Mouse (Mus musculus) neural tube, embryonic 12.5 days (tissue): ENCODE data around the gene Mbd3. TPM values are rescaled to one million over a fixed set of nuclear protein-coding genes. Genes with fewer than 3 reads are reported as not detected.
A peak's percentile ranks its signal among the peaks of the same experiment; 100 is the strongest.

ENCODE experiments used
- ATAC-seq: fragments of 200-750 bp; cut with Nextera tagmentation; 2 replicates; pipeline ENCODE4 v1.8.0; 2017; ENCODE audit warnings: low read depth, mild to moderate bottlenecking, moderate TSS enrichment, moderate library complexity; ENCODE audit not compliant: low FRiP score
- H3K27ac ChIP-seq: fragments of 300-500 bp; sonication (generic); 2 replicates; pipeline ENCODE4 v1.5.1; 2016
- H3K27me3 ChIP-seq: fragments of 300-500 bp; sonication (generic); replicated peaks from 2 replicates; pipeline ENCODE4 v1.6.1; 2016; ENCODE audit warnings: mild to moderate bottlenecking
- H3K36me3 ChIP-seq: fragments of 300-500 bp; sonication (generic); 2 replicates; pipeline ENCODE4 v1.6.1; 2016; ENCODE audit warnings: mild to moderate bottlenecking
- H3K4me1 ChIP-seq: fragments of 300-500 bp; sonication (generic); 2 replicates; pipeline ENCODE4 v1.6.1; 2016
- H3K4me2 ChIP-seq: fragments of 300-500 bp; sonication (generic); replicated peaks from 2 replicates; pipeline ENCODE4 v1.6.1; 2016; ENCODE audit warnings: mild to moderate bottlenecking
- H3K4me3 ChIP-seq: fragments of 300-500 bp; sonication (generic); 2 replicates; pipeline ENCODE4 v1.5.1; 2016
- H3K9ac ChIP-seq: fragments of 300-500 bp; sonication (generic); 2 replicates; pipeline ENCODE4 v1.6.1; 2016; ENCODE audit warnings: mild to moderate bottlenecking
- H3K9me3 ChIP-seq: fragments of 300-500 bp; sonication (generic); 2 replicates; pipeline ENCODE4 v1.6.1; 2016; ENCODE audit warnings: mild to moderate bottlenecking
- WGBS: fragments of 180-500 bp; shearing (Covaris S2); methylation state at CpG from one replicate; pipeline ENCODE4 v1.1.7; 2016; 5-methylcytosine and 5-hydroxymethylcytosine counted together
- polyA plus RNA-seq: library from polyadenylated mRNA; unstranded; fragments of >200 nt; fragmentation: Nextera tagmentation; extraction: Ambion mirVana; gene quantifications from 2 replicates; pipeline ENCODE4 v1.2.1, GENCODE M21; 2016

Gene Mbd3
- polyA plus RNA-seq, 1 experiment from 2014 or later: 304 TPM

GRCm38 (mm10) chr10:80403044-80403692 lies 3.8 kb upstream of the Mbd3 start:
- Histone ChIP-seq H3K4me2 (no peak overlapping the region; the same call in 1 of the 2 replicates), H3K27ac (no peak overlapping the region), H3K27me3 (no peaks in the 10 kb centered on the region), H3K36me3 (peaks cover 33% of the 10 kb centered on the region), H3K9me3 (no peaks in the 10 kb centered on the region), H3K4me1 (peaks cover 37% of the 10 kb centered on the region), H3K4me3 (no peak overlapping the region), H3K9ac (no peak overlapping the region)
- ATAC-seq: no peak
- WGBS: 96% methylated on average over 4 of the region's 4 CpGs

DNA sequence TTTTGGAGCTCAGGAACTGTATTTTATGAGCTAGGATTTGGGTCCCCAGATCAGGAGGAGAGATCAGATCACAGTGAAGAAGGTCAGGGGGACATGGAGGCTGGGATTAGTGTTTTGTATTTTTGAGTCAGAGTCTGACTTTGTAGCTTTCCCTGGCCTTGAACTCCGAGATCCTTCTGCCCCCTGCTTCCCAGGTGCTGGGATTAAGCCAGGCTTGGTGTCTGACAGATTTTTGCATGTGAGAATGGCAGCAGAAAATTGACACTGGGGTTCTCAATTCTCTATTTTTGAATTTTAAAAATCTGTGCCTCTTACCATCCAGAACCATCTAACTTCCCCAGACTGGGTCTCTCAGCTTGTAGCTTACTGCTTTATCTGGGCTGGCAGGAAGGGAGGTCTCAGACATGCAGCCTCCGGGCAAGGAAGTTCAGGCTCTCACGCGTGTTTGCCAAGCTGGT lies 1.4 kb upstream of the Mbd3 start:
- Histone ChIP-seq H3K4me2 (peak overlapping the region; percentile 76), H3K36me3 (peaks cover 45% of the 10 kb centered on the region), H3K4me1 (peaks cover 35% of the 10 kb centered on the region), H3K9me3 (no peaks in the 10 kb centered on the region), H3K27ac (no peak overlapping the region), H3K27me3 (no peaks in the 10 kb centered on the region), H3K4me3 (no peak overlapping the region), H3K9ac (peak overlapping the region; percentile 62)
- WGBS: 90% methylated on average over 4 of the region's 4 CpGs
- no peak for ATAC-seq

DNA sequence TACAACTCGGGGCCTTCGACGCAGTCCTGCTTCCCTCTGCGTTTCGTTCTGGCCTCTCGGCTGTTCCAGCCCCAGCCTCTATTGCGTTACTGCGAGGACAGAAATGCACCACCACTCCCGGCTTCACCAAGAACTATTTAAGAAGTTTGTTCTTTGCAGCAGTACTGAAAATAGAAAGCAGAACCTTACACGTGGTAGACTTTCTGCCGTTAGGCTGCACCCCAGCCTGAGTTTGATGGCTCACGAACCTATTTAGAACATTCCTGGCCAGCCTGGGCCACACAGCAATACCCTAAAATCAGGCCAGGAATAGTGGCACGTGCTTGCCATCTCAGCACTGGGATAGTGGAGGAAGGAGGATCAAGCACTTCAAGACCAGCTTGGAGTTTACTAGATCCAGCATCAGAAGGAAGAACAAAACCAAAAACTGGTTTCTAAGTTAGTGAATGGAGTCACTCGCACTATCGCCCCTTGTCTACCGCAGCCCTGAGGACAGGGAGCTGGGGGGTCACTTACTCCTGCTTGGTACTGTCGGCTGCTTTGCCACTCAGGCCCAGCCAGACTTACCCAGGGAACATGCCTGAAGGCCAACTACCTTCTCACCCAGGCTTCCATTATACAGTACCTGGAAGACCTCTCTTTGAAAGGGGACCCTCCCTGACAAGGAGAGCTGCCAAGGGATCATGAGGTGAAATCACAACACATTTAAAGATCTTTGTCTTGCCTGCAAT lies 788 bp upstream of the Mbd3 start:
- WGBS: 15% methylated on average over 17 of the region's 17 CpGs
- no peaks in the 10 kb centered on the region for H3K9me3 ChIP-seq
- ATAC-seq: no peak
- H3K27ac ChIP-seq: peak overlapping the region; percentile 54
- H3K4me1 ChIP-seq: peaks cover 29% of the 10 kb centered on the region
- peak overlapping the region; percentile 62 for H3K9ac ChIP-seq
- H3K27me3 ChIP-seq: no peaks in the 10 kb centered on the region
- peak overlapping the region; percentile 76 for H3K4me2 ChIP-seq
- peak overlapping the region; percentile 37 for H3K4me3 ChIP-seq
- peaks cover 50% of the 10 kb centered on the region for H3K36me3 ChIP-seq

- WGBS: under 1% methylated on average over 59 of the region's 59 CpGs
- Histone ChIP-seq H3K27ac (peak overlapping the region; percentile 96), H3K4me3 (peak overlapping the region; percentile 73), H3K36me3 (peaks cover 57% of the 10 kb centered on the region), H3K9ac (peak overlapping the region; percentile 95), H3K4me1 (peaks cover 29% of the 10 kb centered on the region), H3K9me3 (no peaks in the 10 kb centered on the region), H3K4me2 (peak overlapping the region; percentile 76), H3K27me3 (no peaks in the 10 kb centered on the region)
- ATAC-seq: peak; percentile 85
Measured at GRCm38 (mm10) chr10:80398719-80399190, 595 bp downstream of the Mbd3 start.

- H3K4me2 ChIP-seq: peak overlapping the region; percentile 76
- 0% methylated on average over 1 of the region's 1 CpGs for WGBS
- H3K4me3 ChIP-seq: peak overlapping the region; percentile 73
- H3K27ac ChIP-seq: peak overlapping the region; percentile 96
- no peaks in the 10 kb centered on the region for H3K9me3 ChIP-seq
- ATAC-seq: no peak
- no peaks in the 10 kb centered on the region for H3K27me3 ChIP-seq
- H3K9ac ChIP-seq: peak overlapping the region; percentile 95
- H3K36me3 ChIP-seq: peaks cover 57% of the 10 kb centered on the region
- peaks cover 29% of the 10 kb centered on the region for H3K4me1 ChIP-seq
Measured at GRCm38 (mm10) chr10:80398174-80398535, 1.2 kb downstream of the Mbd3 start.

DNA sequence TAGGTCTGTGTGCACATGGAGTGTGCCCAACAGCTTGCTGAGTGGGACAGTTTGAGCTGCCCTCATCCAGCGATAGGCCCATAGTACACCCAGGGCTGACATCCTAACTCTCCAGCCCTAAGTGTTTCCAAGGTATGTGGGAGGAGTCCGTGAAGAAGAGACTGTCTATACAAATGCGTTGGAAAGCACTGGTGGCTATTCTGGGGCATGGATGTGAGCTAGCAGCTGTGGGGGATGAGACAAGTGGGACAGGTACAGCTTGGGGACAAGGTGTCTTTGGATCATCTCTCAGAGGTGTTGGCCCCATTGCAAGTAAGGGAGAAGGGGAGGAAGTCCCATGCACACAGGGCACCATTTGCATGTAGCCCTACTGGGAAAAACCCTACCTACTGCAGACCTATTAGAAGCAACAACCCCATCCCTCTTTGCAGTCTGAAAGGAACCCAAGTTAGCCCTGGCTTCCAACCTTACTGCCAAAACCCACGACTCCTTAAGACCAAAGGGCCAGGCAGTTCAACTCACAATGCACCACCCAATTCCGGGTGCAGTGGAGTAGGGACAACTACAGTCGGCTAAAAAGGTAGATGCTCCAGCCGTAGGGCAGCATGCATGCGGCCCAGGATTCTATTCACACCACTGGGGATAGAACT lies 1.7 kb downstream of the Mbd3 start:
- peaks cover 29% of the 10 kb centered on the region for H3K4me1 ChIP-seq
- H3K4me2 ChIP-seq: peak overlapping the region; percentile 76
- ATAC-seq: no peak
- no peaks in the 10 kb centered on the region for H3K27me3 ChIP-seq
- H3K36me3 ChIP-seq: peaks cover 57% of the 10 kb centered on the region
- peak overlapping the region; percentile 73 for H3K4me3 ChIP-seq
- WGBS: 49% methylated on average over 8 of the region's 8 CpGs
- H3K9me3 ChIP-seq: no peaks in the 10 kb centered on the region
- H3K9ac ChIP-seq: peak overlapping the region; percentile 95
- H3K27ac ChIP-seq: peak overlapping the region; percentile 29

DNA sequence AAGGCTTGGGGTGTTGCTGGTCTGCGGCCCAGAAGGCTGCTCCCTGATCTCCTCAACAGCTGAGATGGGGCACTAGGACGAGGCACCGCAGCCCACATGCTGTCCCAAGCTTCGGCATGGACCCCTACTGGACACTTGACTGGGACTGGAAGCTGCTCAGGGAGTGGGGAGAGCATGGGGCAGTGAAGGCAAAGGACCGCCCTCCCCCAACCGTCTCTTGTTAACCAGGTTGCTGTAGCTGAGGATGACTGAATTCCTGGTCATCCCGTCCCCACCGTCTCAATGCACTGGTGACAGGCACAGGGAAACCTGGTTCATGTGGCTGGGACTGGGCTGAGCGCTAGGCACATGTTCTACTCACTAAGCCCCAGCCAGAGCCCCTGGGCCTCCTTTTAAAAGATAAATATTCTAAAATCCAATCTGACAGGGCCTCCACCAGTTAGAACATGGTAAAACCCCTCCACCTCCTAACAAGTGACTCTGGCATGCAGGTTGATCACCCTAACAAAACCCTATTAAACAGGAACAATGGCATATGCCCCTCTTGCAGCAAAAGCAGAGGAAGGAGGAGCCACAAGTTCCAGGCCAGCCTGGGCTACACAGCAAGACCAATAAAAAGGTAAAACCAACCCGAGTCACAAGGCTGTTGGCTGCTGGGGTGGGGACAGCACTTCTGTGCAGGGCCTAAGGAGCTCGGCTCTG lies 2.4 kb downstream of the Mbd3 start:
- Histone ChIP-seq H3K27me3 (no peaks in the 10 kb centered on the region), H3K4me1 (peaks cover 29% of the 10 kb centered on the region), H3K36me3 (peaks cover 59% of the 10 kb centered on the region), H3K4me3 (peak overlapping the region; percentile 73), H3K4me2 (peak overlapping the region; percentile 76), H3K27ac (peak overlapping the region; percentile 20; the same call in 1 of the 2 replicates), H3K9ac (peak overlapping the region; percentile 95), H3K9me3 (no peaks in the 10 kb centered on the region)
- ATAC-seq: no peak
- 90% methylated on average over 11 of the region's 11 CpGs for WGBS

- H3K36me3 ChIP-seq: peaks cover 66% of the 10 kb centered on the region
- no peak for ATAC-seq
- no peak overlapping the region for H3K4me2 ChIP-seq
- H3K9ac ChIP-seq: no peak overlapping the region
- H3K27me3 ChIP-seq: no peaks in the 10 kb centered on the region
- peaks cover 17% of the 10 kb centered on the region for H3K4me1 ChIP-seq
- no peaks in the 10 kb centered on the region for H3K9me3 ChIP-seq
- H3K27ac ChIP-seq: no peak overlapping the region
- no peak overlapping the region for H3K4me3 ChIP-seq
- WGBS: 96% methylated on average over 35 of the region's 35 CpGs
Measured at GRCm38 (mm10) chr10:80395025-80395627, 4.2 kb downstream of the Mbd3 start.

DNA sequence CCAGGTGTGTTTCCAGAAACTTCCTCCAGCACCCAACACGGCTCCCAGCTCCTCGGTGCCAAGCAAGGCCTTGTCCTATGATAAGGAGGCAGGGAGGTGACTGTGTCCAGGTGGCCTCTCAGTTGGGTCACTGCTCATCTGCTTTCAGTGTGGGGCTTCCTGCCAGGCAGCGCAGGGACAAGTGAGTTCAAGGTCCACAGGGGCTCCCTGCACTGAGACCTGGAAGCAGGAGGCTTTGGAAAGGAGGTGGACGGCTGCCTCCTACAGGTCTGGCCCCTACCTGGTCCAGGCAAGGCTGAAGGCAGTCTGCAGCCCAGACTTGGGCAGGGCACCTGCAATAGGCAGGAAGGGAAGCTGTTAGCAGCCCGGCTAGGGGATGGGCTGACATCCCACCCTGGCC lies 6.7 kb downstream of the Mbd3 start:
- H3K4me1 ChIP-seq: peaks cover 23% of the 10 kb centered on the region
- no peaks in the 10 kb centered on the region for H3K9me3 ChIP-seq
- H3K4me2 ChIP-seq: no peak overlapping the region
- no peak overlapping the region for H3K27ac ChIP-seq
- H3K9ac ChIP-seq: no peak overlapping the region
- no peak overlapping the region for H3K4me3 ChIP-seq
- WGBS: 94% methylated on average over 5 of the region's 5 CpGs
- H3K36me3 ChIP-seq: peaks cover 72% of the 10 kb centered on the region
- no peaks in the 10 kb centered on the region for H3K27me3 ChIP-seq
- ATAC-seq: no peak

GRCm38 (mm10) chr10:80390697-80391096 lies 8.7 kb downstream of the Mbd3 start:
- Histone ChIP-seq H3K36me3 (peaks cover 60% of the 10 kb centered on the region), H3K27ac (no peak overlapping the region), H3K9ac (no peak overlapping the region; the same call in 1 of the 2 replicates), H3K4me1 (peaks cover 11% of the 10 kb centered on the region), H3K4me2 (no peak overlapping the region), H3K27me3 (no peaks in the 10 kb centered on the region), H3K4me3 (no peak overlapping the region), H3K9me3 (no peaks in the 10 kb centered on the region)
- no peak for ATAC-seq
- WGBS: 90% methylated on average over 9 of the region's 9 CpGs

DNA sequence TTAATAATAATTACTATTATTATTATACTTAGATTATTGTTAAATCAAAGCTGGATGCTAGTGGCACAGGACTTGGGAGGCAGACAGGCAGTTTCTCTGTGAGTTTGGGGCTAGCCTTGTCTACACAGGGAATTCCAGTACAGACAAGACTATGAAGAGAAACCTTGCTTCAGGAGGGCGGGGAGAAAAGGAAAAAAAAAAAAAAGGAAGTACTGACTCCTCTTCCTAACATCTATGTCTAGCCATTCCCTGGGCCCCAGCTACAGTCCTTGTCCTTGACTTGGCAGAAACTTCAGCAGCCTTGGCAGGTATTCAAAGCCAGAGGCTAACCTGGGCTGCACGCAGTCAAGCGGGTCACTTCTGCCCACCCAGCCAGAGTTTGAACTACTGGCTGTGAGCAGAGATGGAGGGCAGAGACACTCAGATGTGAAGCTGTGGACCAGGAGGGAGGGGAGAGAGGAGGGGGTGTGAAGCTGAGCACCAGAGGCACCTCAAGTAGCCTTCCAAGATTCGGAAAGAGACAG lies 10.1 kb downstream of the Mbd3 start:
- ATAC-seq: no peak
- no peak overlapping the region for H3K27ac ChIP-seq
- no peak overlapping the region for H3K9ac ChIP-seq
- no peak overlapping the region for H3K4me2 ChIP-seq
- H3K27me3 ChIP-seq: no peaks in the 10 kb centered on the region
- H3K36me3 ChIP-seq: peaks cover 54% of the 10 kb centered on the region
- 85% methylated on average over 4 of the region's 4 CpGs for WGBS
- no peaks in the 10 kb centered on the region for H3K9me3 ChIP-seq
- H3K4me1 ChIP-seq: peaks cover 21% of the 10 kb centered on the region
- H3K4me3 ChIP-seq: no peak overlapping the region
